In the genomic region with DNA sequence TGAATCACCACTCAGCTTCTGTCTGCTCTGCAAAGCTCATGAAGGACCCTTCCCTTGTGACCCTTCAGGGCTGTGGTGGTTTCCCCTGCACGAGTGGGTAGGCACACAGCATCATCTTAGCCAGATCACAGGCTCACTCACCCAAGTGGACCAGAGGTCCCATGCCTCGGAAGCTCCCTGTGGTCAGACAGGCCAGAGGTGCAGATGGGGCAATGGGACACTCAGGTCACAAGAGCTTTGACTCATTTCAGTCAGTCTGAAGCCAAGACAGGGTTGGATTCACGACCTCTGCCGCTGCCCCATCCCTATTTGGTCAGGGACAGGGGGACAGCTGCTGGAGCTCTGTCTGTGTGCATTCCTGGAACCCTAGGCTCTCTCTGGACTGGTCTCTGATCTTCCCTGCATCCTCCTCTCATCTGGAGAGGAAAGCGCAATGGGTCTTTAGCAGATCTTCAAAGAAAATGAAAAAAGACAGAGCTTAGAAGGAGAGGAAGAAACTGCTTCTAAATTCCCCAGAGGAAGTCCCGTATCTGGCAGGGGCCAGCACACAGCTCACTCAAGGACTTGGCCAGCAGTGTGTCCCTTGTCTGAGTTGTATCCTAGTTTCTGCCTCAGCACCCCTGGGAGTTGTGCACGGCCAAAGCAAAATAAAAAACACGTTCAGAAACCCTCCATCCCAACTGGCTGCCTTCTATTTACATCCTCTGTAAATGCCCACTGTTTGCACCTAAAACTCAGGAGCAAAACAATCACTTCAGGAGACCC, we compare ENCODE assay signal across 10 mouse cellular contexts. TPM values are rescaled to one million over a fixed set of nuclear protein-coding genes. Genes with fewer than 3 reads are reported as not detected.
DNase-seq lines count a peak whose midpoint lies in the region; ATAC-seq lines count a peak whose summit lies in the region.
"Had no signal": no experiment of that assay in that cellular context is flagged by ENCODE, and none has a peak within 500 bp of the region (broad histone marks: within the 10 kb centered on the region; RNA-seq: fewer than 3 reads in every experiment).

No protein-coding gene starts in this region.

- WGBS in kidney, embryonic 16.5 days = 33% methylated on average over 8 of the region's 8 CpGs
- 34% methylated on average over 8 of the region's 8 CpGs for WGBS in forebrain, embryonic 14.5 days
- 36% methylated on average over 8 of the region's 8 CpGs for WGBS in hindbrain, embryonic 16.5 days
- 30% methylated on average over 8 of the region's 8 CpGs for WGBS in neural tube, embryonic 13.5 days

- H3K36me3 ChIP-seq in kidney, embryonic 16.5 days (ENCODE audit: insufficient read depth, low read length) = no peaks in the 10 kb centered on the region
- H3K36me3 ChIP-seq in forebrain, embryonic 14.5 days (ENCODE audit: control insufficient read depth, insufficient read depth, low read length) = no peaks in the 10 kb centered on the region
- no peaks in the 10 kb centered on the region for H3K36me3 ChIP-seq in hindbrain, embryonic 16.5 days (ENCODE audit: control insufficient read depth, insufficient read depth, low read length)
- no peaks in the 10 kb centered on the region for H3K36me3 ChIP-seq in neural tube, embryonic 13.5 days

- peaks cover 9% of the 10 kb centered on the region; the same call in 1 of the 2 replicates for H3K9me3 ChIP-seq in kidney, embryonic 16.5 days (ENCODE audit: low read length)
- H3K9me3 ChIP-seq in forebrain, embryonic 14.5 days (replicated peaks; ENCODE audit: control insufficient read depth, low read length) = no peaks in the 10 kb centered on the region
- peaks cover 5% of the 10 kb centered on the region for H3K9me3 ChIP-seq in hindbrain, embryonic 16.5 days (ENCODE audit: control insufficient read depth, low read length)
- peaks cover 5% of the 10 kb centered on the region; the same call in 1 of the 2 replicates for H3K9me3 ChIP-seq in neural tube, embryonic 13.5 days

- peak overlapping the region; percentile 34 for H3K4me3 ChIP-seq in kidney, embryonic 16.5 days (ENCODE audit: low read length)
- H3K4me3 ChIP-seq in forebrain, embryonic 14.5 days (ENCODE audit: low read depth, low read length) = peak overlapping the region; percentile 19; the same call in 1 of the 2 replicates
- peak overlapping the region; percentile 29 for H3K4me3 ChIP-seq in hindbrain, embryonic 16.5 days (ENCODE audit: low read length)
- H3K4me3 ChIP-seq in neural tube, embryonic 13.5 days = peak overlapping the region; percentile 37

- H3K27ac ChIP-seq in kidney, embryonic 16.5 days (ENCODE audit: low read length) = no peak overlapping the region
- H3K27ac ChIP-seq in forebrain, embryonic 14.5 days (ENCODE audit: low read depth, low read length) = no peak overlapping the region
- no peak overlapping the region for H3K27ac ChIP-seq in hindbrain, embryonic 16.5 days (ENCODE audit: low read depth, low read length)
- H3K27ac ChIP-seq in neural tube, embryonic 13.5 days (replicated peaks) = no peak overlapping the region

- peak overlapping the region; percentile 59 for H3K4me2 ChIP-seq in kidney, embryonic 16.5 days (replicated peaks; ENCODE audit: low read depth, low read length)
- H3K4me2 ChIP-seq in forebrain, embryonic 14.5 days (ENCODE audit: low read length) = peak overlapping the region; percentile 56
- peak overlapping the region; percentile 67 for H3K4me2 ChIP-seq in hindbrain, embryonic 16.5 days (ENCODE audit: low read length)
- H3K4me2 ChIP-seq in neural tube, embryonic 13.5 days = peak overlapping the region; percentile 64

- intact Hi-C loops in left cerebral cortex, postnatal 36 days (cut with DNase I) = no loop called here
- intact Hi-C loops in left cerebral cortex, postnatal 14 days (cut with DNase I) = no loop called here

- H3K9ac ChIP-seq in kidney, embryonic 16.5 days (replicated peaks; ENCODE audit: low read length) = peak overlapping the region; percentile 43
- H3K9ac ChIP-seq in forebrain, embryonic 14.5 days (ENCODE audit: low read length) = peak overlapping the region; percentile 9; the same call in 1 of the 2 replicates
- peak overlapping the region; percentile 45 for H3K9ac ChIP-seq in hindbrain, embryonic 16.5 days (ENCODE audit: low read depth, low read length)
- peak overlapping the region; percentile 60 for H3K9ac ChIP-seq in neural tube, embryonic 13.5 days

- no peak for DNase-seq in kidney, adult 9 months
- DNase-seq in forebrain, embryonic 14.5 days (ENCODE audit: low spot score) = no peak
- DNase-seq in left cerebral cortex, postnatal 36 days (ENCODE audit: low spot score in 2 of 2) = no peak
- no peak for DNase-seq in left cerebral cortex, postnatal 14 days (ENCODE audit: low spot score in 2 of 2)
- DNase-seq: right cerebral cortex, postnatal 4 days had no signal

- H3K27me3 ChIP-seq in kidney, embryonic 16.5 days (ENCODE audit: insufficient read depth, low read length) = peaks cover 32% of the 10 kb centered on the region
- H3K27me3 ChIP-seq in forebrain, embryonic 14.5 days (replicated peaks; ENCODE audit: control insufficient read depth, insufficient read depth, low read length) = peaks cover 25% of the 10 kb centered on the region
- peaks cover 13% of the 10 kb centered on the region for H3K27me3 ChIP-seq in hindbrain, embryonic 16.5 days (replicated peaks; ENCODE audit: control insufficient read depth, insufficient read depth, low read length)
- peaks cover 50% of the 10 kb centered on the region for H3K27me3 ChIP-seq in neural tube, embryonic 13.5 days

- no peak for ATAC-seq in kidney, embryonic 16.5 days (ENCODE audit: low FRiP score, low TSS enrichment)
- ATAC-seq in forebrain, embryonic 14.5 days = no peak
- ATAC-seq in hindbrain, embryonic 16.5 days = no peak
- no peak for ATAC-seq in neural tube, embryonic 13.5 days (ENCODE audit: low read depth)
- ATAC-seq in inflammation-experienced regulatory T-cells, adult 6 months = no peak

- H3K4me1 ChIP-seq in kidney, embryonic 16.5 days (ENCODE audit: insufficient read depth, low read length) = peaks cover 9% of the 10 kb centered on the region
- H3K4me1 ChIP-seq in forebrain, embryonic 14.5 days (ENCODE audit: control insufficient read depth, insufficient read depth, low read length) = peaks cover 11% of the 10 kb centered on the region
- peaks cover 21% of the 10 kb centered on the region for H3K4me1 ChIP-seq in hindbrain, embryonic 16.5 days (ENCODE audit: control insufficient read depth, insufficient read depth, low read depth, low read length)
- peaks cover 34% of the 10 kb centered on the region for H3K4me1 ChIP-seq in neural tube, embryonic 13.5 days (replicated peaks)

RNA-seq across cellular contexts. Expression of a gene that starts 0.8 kb away (rescaled TPM):
- polyA plus RNA-seq in kidney, embryonic 16.5 days (2015; fragmentation: Nextera tagmentation; extraction: Ambion mirVana) = 1.7 and 1.9 TPM in 2 replicates
- 0.23 TPM in 2 replicates for polyA plus RNA-seq in forebrain, embryonic 14.5 days (2014; fragmentation: Nextera tagmentation; extraction: Ambion mirVana)
- 2.3 and 2.5 TPM in 2 replicates for polyA plus RNA-seq in hindbrain, embryonic 16.5 days (2015; fragmentation: Nextera tagmentation; extraction: Ambion mirVana)
- 4.5 and 5.2 TPM in 2 replicates for polyA plus RNA-seq in neural tube, embryonic 13.5 days (2015; fragmentation: Nextera tagmentation; extraction: Ambion mirVana)
- total RNA-seq in left cerebral cortex, postnatal 36 days (2021) = under 1 TPM; 0.25 to 0.36 TPM
- total RNA-seq in left cerebral cortex, postnatal 14 days (2021) = under 1 TPM; 0.19 to 0.64 TPM
- not detected for polyA plus RNA-seq in inflammation-experienced regulatory T-cells, adult 6 months (2017; shearing (Covaris generic))

RNA-seq across cellular contexts. Expression of a gene that starts 40.6 kb away (rescaled TPM):
- polyA plus RNA-seq in kidney, embryonic 16.5 days (2015; fragmentation: Nextera tagmentation; extraction: Ambion mirVana) = not detected in 2 replicates
- not detected in 2 replicates for polyA plus RNA-seq in forebrain, embryonic 14.5 days (2014; fragmentation: Nextera tagmentation; extraction: Ambion mirVana)
- 0.34 TPM in 1 of 2 replicates, not detected in the other for polyA plus RNA-seq in hindbrain, embryonic 16.5 days (2015; fragmentation: Nextera tagmentation; extraction: Ambion mirVana)
- not detected in 2 replicates for polyA plus RNA-seq in neural tube, embryonic 13.5 days (2015; fragmentation: Nextera tagmentation; extraction: Ambion mirVana)
- not detected for total RNA-seq in left cerebral cortex, postnatal 36 days (2021)
- not detected for total RNA-seq in left cerebral cortex, postnatal 14 days (2021)
- polyA plus RNA-seq in inflammation-experienced regulatory T-cells, adult 6 months (2017; shearing (Covaris generic)) = 1 to 10 TPM in 2 of 3 experiments, under 1 TPM in 1; 0.63 to 2.0 (median 1.4) TPM
- total RNA-seq: ES-E14 had no signal

Comparison
In these comparisons a context has a peak if more than half of its experiments do, and no peak if none do; other contexts are left out.
1. H3K9ac ChIP-seq: peak in every context shown above with its lines; median percentile 60 in neural tube, embryonic 13.5 days; 45 in hindbrain, embryonic 16.5 days; 43 in kidney, embryonic 16.5 days; 9 in forebrain, embryonic 14.5 days.